Mouse (Mus musculus) CH12F3 (cell line): ENCODE measurements around the gene Lrrc8a.

Experiments used
- in situ Hi-C: fragments of 300-500 bp; cut with MboI; formaldehyde crosslinking; loops from 2 replicates; pipeline ENCODE4 v1.14.3; 2020; ENCODE audit warnings: low sequenced_read_pairs

Gene Lrrc8a

DNA sequence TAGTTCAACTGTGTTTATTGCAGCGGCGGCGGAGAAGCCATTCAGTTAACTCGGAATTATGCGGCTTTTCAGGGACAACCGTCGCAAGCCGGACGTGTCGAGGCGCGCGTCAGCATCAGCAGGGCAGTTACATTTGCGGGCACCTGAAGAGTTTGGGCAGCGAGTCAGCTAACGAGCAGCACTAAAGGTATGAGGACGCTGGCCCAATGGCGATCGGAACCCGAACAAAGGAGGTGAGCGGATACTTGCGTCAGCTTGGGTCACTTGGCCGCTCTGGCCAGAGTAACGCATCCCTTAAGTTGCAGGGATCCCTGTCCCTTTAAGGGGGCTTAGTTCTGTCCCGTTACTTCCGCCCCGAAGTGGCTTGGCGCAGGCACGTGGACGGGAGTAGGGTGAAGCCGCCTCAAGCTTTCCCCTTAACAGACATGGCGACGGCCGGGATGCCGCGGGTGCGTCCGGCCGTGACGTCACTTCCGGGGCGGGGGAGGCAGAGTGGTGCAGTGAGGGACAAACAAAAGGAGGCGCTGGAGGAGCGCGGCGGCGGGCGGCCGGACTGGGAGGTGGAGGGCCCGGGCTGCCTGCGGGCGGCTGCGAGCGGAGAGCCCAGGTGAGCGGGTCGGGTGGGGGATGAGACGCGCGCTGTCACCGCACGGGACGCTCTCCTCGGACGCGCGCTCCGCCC lies at the start of gene Lrrc8a:
Lrrc8a (plus strand) TSS at position 517 of the 682 bp plus-strand sequence.
- in situ Hi-C loops = no loop called here

DNA sequence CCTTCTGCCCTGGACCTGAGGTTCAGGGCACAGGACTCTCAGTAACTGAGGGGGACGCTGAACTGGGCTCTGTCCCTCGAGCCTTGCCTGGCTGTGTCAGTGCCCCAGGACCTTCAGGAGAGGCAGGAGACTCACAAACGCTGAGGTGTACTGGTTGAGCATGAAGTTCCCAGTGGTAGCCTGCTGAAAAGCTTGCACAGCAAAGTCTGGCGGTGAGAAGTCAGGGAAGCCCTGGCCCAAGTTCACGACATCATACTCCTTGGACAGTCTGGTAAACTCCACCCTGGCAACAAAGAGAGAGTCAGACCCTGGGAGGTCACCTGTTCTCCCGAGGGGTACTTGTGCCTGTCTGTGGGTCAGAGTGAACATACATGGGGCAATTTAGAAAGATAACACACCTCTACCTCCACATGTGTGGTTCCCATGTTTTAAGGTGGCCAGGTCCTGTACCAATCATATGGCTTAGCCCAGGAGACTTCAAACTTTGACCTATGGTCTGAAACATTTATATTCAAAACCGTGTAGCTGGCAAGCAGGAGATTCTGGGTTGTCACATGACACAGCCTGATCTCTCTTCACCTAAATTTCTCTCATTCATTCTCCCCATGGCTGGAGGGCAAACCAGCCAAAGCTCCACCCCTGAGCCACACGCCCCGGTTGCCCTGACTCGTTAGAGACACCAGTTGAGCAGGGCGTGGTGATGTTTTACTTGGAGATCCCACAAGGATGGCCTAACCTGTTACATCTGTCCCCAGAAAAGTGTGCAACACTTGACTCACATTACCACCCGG lies 45.5 kb upstream of the Lrrc8a start:
- in situ Hi-C loops = no loop called here

DNA sequence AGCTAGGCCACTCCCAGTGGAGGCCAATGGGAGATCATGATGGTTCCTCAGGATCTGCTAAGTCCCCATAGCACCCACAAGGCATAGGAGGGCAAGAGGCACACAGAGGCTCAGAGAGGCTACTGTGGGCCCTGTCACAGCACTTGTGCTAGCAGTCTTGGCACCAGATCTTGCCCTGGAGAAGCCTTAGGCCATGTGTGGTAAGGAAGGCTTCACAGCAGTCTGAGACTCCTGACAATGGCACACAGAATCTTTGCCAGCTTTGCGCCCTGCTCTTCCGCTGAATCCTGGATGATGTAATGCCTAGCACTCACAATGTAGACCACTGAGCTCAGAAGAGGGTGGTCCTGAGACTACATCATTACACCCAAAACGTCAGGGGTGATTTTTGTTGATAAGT lies 42.9 kb upstream of the Lrrc8a start:
- in situ Hi-C loops = no loop called here

DNA sequence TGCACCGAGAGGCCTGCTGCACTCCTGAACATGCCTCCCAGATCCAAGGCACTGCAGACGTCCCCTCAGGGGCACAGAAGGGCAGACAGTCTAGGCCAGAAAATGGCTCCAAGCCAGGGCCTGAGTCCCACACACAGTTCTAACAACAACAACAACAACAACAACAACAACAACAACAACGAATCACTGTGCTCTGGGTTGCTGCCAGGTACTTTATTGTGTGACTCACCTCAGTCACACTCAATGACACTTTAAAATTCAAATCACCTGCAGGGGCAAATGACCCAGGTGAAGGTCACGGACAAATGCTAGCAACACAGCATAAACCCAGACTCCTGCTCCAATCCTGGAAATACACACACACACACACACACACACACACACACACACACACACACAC lies 39.5 kb upstream of the Lrrc8a start:
- in situ Hi-C loops = no loop called here

DNA sequence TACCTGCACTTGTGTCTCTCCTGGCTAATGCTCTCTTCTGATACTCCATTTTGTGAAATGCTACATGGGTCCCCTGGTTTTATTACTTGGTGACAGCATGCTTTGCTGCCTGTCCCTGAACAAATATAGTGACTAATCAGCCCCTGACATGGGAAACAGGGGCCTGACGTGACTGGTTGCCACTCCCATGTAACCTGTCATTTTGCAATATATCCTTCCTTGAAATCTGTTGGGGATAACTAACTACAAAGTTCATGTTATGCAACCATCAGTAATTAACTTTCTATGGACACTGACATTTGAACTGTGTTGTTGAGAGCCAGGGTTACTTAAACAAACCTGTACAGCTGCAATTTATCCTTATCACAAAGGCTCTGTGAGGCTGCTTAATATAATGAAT lies 37.5 kb upstream of the Lrrc8a start:
- in situ Hi-C loops = no loop called here

DNA sequence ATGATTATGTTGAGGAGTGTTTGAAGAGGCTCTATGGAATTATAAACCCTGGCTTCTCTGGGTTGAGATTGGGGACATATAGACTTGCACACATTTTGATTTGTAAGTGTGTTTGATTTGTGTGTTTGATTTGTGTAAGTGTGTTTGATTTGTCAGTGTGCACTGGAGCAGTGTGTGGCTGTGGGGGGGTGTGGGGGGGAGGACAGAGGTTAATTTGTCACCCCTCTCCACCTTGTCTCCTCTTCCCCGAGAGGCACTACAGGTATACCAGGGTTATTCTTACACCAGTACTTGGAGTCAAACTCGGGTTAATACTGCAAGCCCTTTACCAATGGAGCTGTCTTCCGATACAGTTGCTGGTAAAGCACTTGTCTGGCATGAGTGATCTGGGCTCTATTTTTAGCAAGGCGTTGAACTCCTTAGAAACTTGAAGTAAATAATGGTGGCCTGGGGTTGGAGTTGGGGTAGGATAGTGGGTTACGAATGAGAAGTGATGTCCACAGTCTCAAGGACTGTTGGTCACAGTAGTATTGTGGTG lies 37.1 kb upstream of the Lrrc8a start:
- in situ Hi-C loops = no loop called here

DNA sequence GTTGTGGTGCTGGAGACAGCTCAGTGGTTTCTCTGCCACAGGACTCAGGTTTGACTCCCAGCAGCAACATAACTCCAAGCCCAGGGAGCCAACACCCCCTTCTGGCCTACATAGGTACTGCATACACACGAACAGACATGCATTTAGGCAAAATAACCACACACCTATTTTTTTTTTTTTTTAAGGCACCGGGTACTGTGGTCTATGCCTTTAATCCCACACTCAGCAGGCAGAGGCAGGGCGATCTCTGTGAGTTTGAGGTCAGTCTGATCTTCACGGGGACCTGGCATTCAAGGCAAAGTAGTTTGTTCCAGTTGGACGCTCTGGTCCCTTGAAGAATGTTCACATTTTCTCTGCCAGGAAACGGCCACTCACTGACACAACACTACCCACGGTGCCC lies 34.1 kb upstream of the Lrrc8a start:
- in situ Hi-C loops = no loop called here

DNA sequence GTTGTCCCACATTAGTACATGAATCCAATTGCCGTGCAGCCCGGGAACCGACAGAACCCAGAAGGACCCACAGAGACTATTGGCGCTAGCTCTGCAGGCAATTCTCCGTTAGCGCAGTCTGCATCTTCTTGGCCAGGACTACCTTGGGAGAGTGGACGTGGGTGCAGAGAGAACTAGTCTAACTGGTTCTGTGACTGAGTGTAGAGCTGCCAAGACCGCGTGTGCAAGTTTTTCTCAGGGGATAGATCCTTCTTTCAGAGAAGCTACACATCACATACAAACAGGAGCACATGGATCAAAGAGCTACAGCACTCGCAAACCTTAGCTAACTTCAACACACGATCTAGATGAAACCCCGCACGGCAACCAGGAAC lies 32.3 kb upstream of the Lrrc8a start:
- in situ Hi-C loops = no loop called here

DNA sequence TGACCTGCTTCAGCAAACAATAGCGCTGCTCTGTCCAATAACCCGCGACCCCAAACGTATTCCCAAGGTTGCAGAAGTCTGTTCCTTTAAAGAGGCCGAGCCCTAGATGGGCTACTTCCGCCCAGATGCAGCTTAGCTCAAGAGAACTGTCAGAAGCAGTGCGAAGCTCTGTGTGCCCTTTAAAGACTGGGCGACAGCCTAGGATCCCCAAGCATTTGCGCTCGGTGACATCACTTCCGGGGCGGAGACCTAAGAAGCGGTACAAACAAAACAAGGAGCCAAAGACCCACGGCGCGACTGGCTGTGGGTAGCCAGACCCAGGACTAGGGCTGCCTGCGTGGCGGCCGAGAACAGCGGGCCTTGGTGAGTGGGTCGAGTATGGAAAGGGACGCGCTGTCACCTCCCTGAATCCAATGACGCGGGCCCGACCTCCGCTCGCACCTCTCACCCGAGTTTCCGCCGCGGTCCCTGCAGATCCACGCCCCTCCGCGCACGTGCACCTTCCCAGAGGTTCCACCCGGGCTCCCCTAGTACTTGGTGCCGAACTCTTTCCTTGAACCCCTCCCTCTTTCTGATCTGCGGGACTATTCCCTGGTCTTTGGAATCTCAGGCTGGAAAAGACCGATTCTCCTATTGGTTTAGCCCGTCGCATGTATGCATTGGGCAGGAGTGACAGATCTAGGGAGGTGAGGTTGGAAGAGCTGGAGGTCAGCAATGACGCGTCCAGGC lies 31.7 kb upstream of the Lrrc8a start, which contains the start of gene Kyat1:
Kyat1 (minus strand) TSS at position 219 of the 729 bp plus-strand sequence.
- in situ Hi-C loops = no loop called here

DNA sequence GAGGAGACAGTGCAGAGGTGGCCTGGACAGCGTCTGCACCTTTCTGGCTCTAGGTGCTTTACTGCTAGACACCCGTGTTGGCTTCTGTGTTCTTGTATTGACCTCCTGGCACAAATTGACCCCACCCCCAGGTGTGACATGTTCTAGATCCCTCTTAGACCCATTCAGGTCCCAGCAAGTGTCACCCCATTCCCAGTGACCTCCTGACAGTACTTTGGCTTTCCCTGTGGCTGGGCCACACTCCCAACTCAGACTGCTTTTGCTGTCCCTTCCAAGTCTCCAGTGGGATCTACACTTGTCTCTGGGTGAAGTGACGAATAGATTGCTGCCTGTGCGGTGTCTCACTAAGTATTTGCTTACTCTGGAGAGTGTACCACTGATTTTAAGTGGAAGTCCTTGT lies 30.1 kb upstream of the Lrrc8a start:
- in situ Hi-C loops = no loop called here

DNA sequence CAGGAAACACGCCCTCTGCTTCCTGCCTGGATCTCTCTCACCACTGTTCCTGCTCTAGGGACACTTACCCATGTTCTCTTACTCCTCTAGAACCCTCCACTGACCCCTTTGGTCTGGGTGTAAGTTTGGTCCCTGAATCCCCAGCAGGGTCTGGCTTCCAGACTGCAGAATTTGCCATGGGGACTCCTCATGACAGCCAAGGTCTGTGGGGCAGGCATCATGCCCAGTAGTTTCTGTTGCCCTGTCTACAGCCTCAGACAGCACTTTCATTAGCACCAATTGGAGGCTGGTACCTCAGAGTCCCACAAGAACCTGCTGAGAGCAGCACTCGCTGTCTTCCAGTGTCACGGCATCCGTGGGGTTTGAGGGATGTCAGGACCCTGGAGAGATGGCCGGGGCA lies 29.6 kb upstream of the Lrrc8a start:
- in situ Hi-C loops = no loop called here

DNA sequence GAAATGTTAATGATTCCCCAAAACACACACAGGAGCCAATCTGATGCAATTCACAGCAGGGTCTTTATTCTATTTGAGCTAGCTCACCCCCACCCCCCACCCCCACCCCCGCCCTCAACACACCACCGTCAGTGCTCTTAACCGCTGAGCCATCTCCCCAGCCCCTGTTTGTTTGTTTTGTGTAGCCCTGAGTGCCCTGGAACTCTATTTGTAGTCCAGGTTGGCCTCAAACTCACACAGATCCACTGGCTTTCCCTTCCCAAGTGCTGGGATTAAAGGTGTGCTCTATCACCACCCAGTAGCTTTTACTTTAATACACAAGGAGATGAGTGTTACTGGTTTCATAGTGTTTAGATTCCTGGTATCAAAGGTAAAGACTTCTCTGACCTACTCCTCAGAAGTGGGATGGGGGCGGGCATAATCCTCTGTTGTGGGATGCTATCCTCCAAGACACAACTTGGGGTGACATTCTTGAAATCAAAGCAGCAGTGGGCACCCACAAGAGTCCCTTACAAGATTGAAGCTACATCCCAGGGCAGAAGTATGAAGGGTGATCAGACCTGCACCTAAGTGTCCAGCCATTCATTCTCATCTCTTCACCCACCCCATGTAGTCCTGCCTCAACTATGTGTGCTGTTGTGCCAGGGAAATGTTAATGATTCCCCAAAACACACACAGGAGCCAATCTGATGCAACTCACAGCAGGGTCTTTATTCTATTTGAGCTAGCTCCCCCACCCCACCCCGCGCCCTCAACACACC lies 25.9 kb upstream of the Lrrc8a start:
- in situ Hi-C loops = no loop called here

DNA sequence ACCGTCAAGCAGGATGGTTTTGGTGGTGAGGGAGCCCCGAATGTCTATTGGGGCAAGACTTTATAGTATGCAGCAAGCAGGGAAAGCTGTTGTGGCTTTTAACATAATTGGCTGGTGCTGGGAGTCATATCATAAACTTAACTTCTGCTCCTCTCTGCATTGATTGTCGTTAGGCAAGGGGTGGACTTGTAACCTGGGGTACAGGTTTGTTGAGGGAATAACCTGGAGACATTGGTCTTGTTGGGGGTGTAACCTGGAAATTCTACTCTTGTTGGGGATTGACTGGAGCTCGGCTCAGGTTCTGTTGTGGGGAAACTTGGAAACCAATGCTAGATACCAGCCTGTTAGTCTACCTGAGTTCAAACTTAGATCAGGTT lies 25.4 kb upstream of the Lrrc8a start:
- in situ Hi-C loops = no loop called here

DNA sequence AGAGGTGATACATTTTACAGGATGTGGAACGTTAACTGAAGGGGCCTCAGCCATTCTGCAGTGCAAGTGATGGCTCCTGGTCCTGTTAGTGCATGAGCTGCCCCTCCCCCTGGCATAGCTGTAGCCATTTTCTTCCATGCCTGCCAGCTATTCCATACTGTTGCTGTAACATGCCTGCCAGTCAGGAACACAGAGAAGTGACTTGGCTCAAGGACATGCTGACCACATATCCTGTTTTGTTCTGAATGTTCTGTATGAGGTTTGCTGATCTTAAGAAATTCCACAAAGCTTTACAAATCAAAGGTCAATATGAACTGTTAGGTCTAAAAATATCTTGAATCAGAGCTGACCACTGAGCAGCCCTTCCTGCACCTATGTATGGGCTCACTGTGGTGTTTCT lies 24.6 kb upstream of the Lrrc8a start:
- in situ Hi-C loops = no loop called here

DNA sequence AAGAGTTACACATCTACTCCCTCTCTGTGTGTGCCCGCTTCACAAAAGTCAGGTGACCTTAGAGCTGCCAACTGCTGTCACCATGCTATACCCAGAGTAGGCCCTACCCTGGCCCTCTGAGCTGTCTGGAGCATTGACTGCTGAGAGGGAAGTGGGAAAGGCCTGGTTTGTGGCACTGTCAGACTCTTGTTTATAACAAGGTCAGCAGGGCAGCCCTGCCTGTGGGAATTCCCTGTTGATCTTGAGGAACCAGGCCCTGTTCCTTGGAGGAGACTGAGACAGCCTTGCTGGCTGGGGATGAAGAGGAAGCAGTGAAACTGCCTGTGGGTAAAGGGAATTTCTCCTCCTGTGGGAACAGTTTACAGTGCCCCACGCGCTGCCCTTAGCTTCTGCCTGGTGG lies 22.8 kb upstream of the Lrrc8a start:
- in situ Hi-C loops = no loop called here

DNA sequence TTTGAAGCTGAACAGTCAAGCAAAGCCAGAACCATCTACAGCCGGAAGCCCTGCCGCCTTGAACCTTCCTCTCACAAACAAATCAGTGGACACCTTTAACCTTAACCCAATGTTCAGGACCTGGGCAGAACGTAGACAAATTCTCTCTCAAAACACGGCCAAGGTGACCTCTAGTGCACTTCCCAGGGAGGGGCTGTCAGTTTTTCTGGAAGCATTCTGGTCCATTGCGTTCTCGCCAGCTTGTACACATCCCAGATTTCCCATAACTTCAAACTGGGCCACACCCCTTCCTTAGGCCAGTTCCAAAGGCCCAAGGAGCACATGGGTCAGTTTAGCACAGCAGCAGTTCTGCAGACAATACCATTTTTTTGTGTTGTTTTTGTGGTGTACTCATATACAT lies 22.0 kb upstream of the Lrrc8a start:
- in situ Hi-C loops = no loop called here

DNA sequence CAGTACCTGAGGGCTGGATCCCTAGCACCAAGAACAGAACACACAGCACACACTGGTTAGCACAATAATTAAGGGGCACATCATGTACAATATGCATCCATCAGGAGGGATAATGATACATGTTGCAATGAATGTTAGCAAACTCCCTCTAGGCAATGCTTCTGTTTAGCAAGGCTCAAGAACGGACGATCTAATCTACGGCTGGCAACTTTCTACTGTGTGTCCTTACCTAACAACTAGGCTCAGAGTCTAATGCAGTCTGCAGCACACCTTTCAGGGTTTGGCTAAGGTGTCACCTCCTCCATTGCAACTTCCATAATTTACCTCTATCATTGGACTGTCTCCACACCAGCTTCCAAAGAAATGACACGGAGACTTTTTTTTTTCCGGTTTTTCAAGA lies 21.2 kb upstream of the Lrrc8a start:
- in situ Hi-C loops = no loop called here

DNA sequence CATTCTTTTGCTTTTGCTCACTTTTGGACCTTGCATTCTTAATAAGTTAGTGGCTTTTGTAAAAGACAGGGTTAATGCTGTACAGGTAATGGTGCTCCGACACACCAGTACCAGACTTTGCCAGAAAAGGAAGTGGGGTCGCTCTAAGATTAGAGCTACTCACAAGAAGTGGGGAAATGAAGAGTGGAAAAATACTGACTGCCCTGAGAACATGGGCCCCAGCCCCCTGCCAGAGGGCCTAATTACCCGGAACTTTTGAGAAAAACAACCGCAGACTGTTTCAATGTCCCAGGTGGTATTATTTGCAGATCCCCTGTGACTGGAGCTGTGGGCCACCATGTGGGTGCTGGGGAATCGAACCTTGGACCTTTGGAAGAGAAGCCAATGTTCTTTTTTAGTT lies 1.9 kb upstream of the Lrrc8a start:
- in situ Hi-C loops = no loop called here

DNA sequence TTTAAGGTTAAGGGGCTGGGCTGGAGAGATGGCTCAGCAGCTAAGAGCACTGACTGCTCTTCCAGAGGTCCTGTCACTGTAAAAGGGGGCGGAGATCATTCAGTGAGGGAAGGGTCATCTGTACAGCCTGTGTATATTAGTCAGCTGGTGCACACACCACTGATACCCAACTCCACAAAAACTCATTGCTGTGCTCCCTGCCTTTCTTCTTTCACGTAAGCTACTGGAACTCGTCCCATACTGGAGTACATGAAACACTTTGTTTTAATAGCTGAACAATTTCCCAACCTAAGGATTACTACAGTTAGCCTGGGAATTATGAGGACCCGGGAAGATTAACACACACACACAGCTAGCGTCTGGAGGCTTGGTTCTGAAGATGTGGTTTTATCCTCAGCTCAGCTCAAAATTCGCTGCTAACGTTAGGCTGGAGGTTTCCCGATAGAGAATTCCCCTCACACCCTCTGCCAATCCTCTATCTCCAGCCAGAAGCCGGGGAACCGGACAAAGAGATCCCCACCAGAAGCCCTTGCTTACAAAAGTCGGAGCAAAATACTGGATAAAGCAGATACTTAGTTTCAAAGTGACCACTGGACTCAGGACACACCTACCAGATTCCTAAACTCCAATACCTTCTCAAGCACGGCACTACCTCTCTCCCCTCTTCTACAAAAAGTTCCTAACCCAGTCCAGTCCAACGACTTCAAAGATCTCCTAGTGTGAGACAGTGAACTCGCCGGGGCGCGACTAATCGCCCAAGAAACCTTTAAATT lies 903 bp upstream of the Lrrc8a start:
- in situ Hi-C loops = no loop called here

DNA sequence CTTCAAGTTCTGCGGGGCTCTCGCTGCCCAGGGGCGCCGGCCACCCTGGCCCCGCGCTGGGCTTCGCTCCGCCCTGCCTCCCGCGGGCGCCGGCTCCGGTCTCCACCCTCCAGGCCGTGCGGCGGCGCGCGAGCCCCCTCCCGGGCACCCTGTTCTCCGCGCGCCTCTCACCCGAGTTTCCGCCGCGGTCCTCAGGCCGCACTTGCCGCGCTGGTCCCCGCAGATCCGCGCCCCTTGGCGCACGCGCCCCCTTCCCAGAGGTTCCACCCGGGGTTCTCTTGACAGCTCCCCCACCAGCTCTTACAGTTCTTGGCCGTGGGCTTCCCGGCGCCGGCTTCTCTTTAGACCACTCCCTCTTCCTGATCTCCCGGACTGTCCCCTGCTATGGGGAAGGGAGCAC lies 366 bp downstream of the Lrrc8a start:
- in situ Hi-C loops = no loop called here
